Mouse (Mus musculus): ENCODE data around the gene Cdkal1. TPM values are rescaled to one million over a fixed set of nuclear protein-coding genes. Genes with fewer than 3 reads are reported as not detected.

Gene Cdkal1
- 13.5 and 13.9 TPM in 2 replicates for polyA plus RNA-seq (2012; ENCODE audit: insufficient read depth, insufficient read length, missing spikeins)

DNA sequence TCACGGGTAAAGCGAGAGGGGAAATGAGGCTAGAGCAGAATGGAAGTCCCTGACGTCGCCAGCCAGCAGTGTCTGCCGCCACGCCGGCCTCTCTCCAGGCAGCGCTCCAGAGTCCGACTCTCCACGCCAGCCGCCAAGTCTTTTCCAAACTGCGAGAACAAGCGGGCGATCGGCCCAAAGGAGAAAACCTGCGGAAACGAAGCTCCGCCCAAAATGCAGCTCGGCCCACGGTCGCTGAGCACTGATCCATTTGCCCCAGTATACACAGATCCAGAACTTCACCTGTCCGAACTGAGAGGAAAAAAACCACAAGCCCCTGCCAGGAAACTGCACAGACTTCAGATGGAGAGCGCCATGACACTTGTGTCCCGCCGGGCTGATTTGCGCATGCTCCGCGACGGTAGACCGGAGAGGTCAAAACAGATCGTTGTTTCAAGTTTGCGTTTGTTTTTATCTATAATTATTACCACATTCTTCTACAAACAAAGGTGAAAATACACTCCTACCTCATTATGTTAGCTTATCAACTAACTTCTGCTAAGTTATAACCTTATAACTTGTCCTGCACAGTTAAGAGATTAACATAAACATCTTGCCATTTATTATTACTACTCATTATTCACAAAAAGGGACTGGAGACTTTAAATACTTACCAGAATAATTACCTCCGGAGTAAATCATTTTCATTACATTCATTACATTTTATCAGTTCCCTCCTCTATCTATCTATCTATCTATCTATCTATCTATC, at the start of gene Cdkal1:
Gene Cdkal1, minus strand, starts transcription at position 394 of the 751 bp plus-strand sequence.
- Histone ChIP-seq H3K4me3 (ENCODE audit: insufficient read depth, low read length) (peak within 1 kb of the TSS; percentile 99), H3K27ac (ENCODE audit: insufficient read depth, low read depth, low read length) (peak within 1 kb of the TSS; percentile 47), H3K4me1 (ENCODE audit: control insufficient read depth, insufficient read depth, low read length) (peaks cover 5% of the 10 kb centered on the region)
- TF ChIP-seq CTCF (IDR thresholded peaks at IDR 0.05; ENCODE audit: low read depth, low read length) (no peak), POLR2A (IDR thresholded peaks at IDR 0.05; ENCODE audit: borderline replicate concordance, low read depth, low read length) (no peak)

DNA sequence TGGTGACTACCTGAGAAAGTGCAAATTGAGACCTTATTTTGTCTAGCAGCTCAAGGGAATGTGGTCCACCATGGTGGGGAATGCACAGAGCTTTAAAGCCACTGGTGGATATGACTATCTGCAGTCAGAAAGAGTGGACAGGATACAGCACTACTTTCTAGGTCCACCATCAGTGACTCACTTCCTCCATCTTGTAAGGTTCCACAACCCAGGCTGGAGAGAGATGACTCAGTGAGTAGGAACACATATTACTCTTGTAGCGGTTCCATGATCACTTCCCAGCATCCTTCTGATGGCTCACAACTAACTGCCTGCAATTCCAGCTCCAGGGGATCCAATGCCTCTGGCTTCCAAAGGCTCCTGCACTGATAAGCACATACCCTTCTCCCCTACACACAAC, 47.9 kb upstream of the Cdkal1 start:
- Histone ChIP-seq H3K27ac (ENCODE audit: insufficient read depth, low read depth, low read length) (no peak overlapping the region), H3K4me3 (ENCODE audit: insufficient read depth, low read length) (no peak overlapping the region), H3K4me1 (ENCODE audit: control insufficient read depth, insufficient read depth, low read length) (peaks cover 8% of the 10 kb centered on the region)
- no peak for TF ChIP-seq POLR2A (IDR thresholded peaks at IDR 0.05; ENCODE audit: borderline replicate concordance, low read depth, low read length)

DNA sequence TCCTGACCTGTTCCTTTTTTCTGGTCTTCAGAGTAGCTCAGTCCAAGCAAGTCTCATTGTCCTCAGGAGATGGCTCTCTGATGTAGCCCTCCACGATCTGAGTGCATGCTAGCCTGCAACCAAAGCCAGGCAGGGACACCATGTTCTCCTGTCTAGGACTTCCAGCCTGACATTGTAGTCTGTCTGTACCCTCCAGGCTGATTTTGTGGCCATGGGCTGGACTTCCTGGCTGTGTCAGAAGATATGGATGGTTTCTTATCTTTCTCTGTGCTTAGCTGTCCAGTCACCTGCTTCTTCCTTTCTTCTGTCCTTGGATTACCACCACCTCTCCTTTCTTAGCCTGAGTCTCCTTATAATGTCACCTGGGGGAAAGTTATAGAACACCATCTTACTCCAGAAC, 47.2 kb upstream of the Cdkal1 start:
- Histone ChIP-seq H3K4me3 (ENCODE audit: insufficient read depth, low read length) (no peak overlapping the region), H3K4me1 (ENCODE audit: control insufficient read depth, insufficient read depth, low read length) (peaks cover 8% of the 10 kb centered on the region), H3K27ac (ENCODE audit: insufficient read depth, low read depth, low read length) (no peak overlapping the region)
- TF ChIP-seq POLR2A (IDR thresholded peaks at IDR 0.05; ENCODE audit: borderline replicate concordance, low read depth, low read length), result no peak
- TF ChIP-seq CTCF (IDR thresholded peaks at IDR 0.05; ENCODE audit: low read depth, low read length), result no peak

DNA sequence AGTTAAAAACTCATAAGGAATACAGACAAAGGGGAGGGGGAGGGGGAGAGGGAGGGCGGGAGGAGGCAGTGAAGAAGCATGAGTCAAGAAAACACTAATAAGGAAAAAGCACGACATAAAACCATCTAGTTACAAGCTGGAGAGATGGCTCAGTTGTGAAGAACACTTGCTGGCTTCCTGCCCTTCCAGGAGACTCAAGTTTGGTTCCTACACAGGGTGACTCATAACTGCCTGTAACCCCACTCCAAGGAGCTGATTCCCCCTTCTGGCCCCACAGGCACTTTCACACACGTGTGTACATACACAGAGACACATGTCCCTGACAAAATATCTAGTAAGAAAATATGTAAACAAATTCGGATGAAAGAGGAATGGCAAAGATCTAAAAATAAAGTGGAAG, 46.2 kb upstream of the Cdkal1 start:
- no peak for TF ChIP-seq POLR2A (IDR thresholded peaks at IDR 0.05; ENCODE audit: borderline replicate concordance, low read depth, low read length)
- no peak for TF ChIP-seq CTCF (IDR thresholded peaks at IDR 0.05; ENCODE audit: low read depth, low read length)
- no peak overlapping the region for H3K27ac ChIP-seq (ENCODE audit: insufficient read depth, low read depth, low read length)
- H3K4me1 ChIP-seq (ENCODE audit: control insufficient read depth, insufficient read depth, low read length), result peaks cover 8% of the 10 kb centered on the region
- no peak overlapping the region for H3K4me3 ChIP-seq (ENCODE audit: insufficient read depth, low read length)

DNA sequence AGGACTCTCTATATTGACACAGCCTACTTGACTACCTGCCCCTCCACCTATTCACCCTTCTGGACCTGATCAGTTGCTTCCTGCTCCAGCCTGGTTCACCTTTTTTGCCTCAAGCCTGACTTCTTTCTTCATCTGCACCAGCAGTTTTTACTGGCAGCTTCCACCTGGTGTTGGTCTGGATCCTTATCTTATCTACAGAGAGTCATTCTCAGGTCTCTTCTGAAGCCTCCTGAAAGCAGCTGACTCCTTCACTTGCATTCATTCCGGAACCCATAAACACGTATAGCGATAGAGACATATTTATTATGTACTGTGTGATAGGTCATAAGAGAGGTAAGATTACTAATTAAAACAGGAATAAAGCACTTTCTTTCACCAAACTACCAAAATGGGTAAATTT, 11.3 kb upstream of the Cdkal1 start:
- TF ChIP-seq POLR2A (IDR thresholded peaks at IDR 0.05; ENCODE audit: borderline replicate concordance, low read depth, low read length), result no peak
- no peak for TF ChIP-seq CTCF (IDR thresholded peaks at IDR 0.05; ENCODE audit: low read depth, low read length)
- no peaks in the 10 kb centered on the region for H3K4me1 ChIP-seq (ENCODE audit: control insufficient read depth, insufficient read depth, low read length)
- H3K27ac ChIP-seq (ENCODE audit: insufficient read depth, low read depth, low read length), result no peak overlapping the region
- no peak overlapping the region for H3K4me3 ChIP-seq (ENCODE audit: insufficient read depth, low read length)

DNA sequence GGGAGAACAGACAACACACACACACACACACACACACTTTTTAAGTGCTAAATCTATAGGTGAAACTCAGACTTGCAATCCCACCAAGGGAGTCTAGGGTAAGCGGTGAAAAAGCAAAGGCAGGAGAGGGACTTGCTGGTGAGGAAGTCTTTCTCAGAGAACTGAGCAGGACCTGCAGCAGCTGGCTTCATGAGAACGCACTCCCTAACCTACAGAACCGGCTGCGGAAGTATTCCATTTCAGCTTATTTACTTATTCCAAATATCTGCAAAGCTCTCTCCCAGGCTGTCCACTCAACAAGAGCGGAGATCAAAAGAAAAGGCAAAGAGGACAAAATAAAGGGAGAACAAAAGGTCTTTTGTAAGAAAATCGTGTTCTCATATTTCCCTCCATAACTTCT, 8.9 kb upstream of the Cdkal1 start:
- Histone ChIP-seq H3K27ac (ENCODE audit: insufficient read depth, low read depth, low read length) (no peak overlapping the region), H3K4me1 (ENCODE audit: control insufficient read depth, insufficient read depth, low read length) (no peaks in the 10 kb centered on the region), H3K4me3 (ENCODE audit: insufficient read depth, low read length) (no peak overlapping the region)
- no peak for TF ChIP-seq CTCF (IDR thresholded peaks at IDR 0.05; ENCODE audit: low read depth, low read length)
- TF ChIP-seq POLR2A (IDR thresholded peaks at IDR 0.05; ENCODE audit: borderline replicate concordance, low read depth, low read length), result no peak

DNA sequence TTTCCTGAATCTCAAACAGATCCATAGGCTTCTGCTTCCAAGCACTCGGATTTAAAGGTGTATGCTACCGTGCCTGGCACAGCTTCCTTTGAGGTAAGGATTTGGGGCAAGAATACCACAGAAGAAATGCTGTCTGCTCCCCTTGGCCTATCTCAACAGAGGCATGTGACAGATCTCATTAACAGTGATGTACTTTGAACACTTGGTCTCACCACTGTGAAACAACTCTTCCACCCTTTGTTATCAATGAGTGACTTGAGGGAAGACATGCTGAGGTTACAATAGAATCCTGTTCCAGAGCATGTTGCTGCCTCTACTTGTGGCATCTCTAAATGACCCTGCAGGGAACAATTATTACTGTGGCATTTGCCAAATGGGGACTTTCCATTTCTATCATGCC, 4.6 kb upstream of the Cdkal1 start:
- no peak overlapping the region for H3K4me3 ChIP-seq (ENCODE audit: insufficient read depth, low read length)
- no peak for TF ChIP-seq CTCF (IDR thresholded peaks at IDR 0.05; ENCODE audit: low read depth, low read length)
- no peaks in the 10 kb centered on the region for H3K4me1 ChIP-seq (ENCODE audit: control insufficient read depth, insufficient read depth, low read length)
- no peak overlapping the region for H3K27ac ChIP-seq (ENCODE audit: insufficient read depth, low read depth, low read length)

DNA sequence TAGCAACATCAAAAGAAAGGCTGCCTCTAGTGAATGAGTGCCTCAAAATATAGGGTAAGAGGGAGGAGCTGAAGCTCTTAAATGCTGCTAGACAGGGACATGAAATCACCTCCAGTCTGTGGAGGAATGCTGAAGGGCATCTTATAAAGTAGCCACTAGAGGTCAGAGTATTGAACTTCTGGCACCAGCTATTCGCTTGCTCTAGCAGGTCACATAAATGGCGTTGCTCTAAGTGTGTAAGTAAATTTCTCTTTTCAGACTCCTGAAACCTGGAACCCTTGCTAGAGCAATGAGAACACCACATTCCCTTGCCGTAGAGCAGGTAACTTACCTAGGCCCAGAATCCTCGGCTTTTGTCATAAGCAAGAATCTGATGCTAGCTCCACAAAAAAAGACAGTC, 2.0 kb upstream of the Cdkal1 start:
- no peak for TF ChIP-seq CTCF (IDR thresholded peaks at IDR 0.05; ENCODE audit: low read depth, low read length)
- no peak for TF ChIP-seq POLR2A (IDR thresholded peaks at IDR 0.05; ENCODE audit: borderline replicate concordance, low read depth, low read length)
- no peak overlapping the region for H3K4me3 ChIP-seq (ENCODE audit: insufficient read depth, low read length)
- H3K27ac ChIP-seq (ENCODE audit: insufficient read depth, low read depth, low read length), result no peak overlapping the region
- peaks cover 5% of the 10 kb centered on the region for H3K4me1 ChIP-seq (ENCODE audit: control insufficient read depth, insufficient read depth, low read length)

DNA sequence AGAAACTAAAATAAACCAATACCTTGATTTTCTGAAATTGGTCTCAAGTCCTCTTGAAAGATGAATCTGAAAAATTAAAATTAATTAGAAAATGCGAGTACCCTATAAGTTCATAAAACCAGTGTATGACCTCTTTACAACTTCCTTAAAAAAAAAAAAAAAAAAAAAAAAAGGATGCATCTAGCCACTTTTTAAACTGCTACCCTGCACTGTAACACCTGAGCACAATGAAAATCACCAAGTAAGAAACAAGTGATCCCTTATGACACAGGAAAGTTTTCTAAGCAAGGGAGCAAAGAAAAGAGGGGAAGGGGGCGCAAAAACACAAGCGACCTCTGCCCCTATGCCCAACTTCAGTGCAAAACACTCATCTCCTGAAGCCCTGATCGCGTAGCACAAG, 598 bp downstream of the Cdkal1 start:
- Histone ChIP-seq H3K4me1 (ENCODE audit: control insufficient read depth, insufficient read depth, low read length) (peaks cover 5% of the 10 kb centered on the region), H3K4me3 (ENCODE audit: insufficient read depth, low read length) (peak overlapping the region; percentile 99), H3K27ac (ENCODE audit: insufficient read depth, low read depth, low read length) (peak overlapping the region; percentile 47)
- TF ChIP-seq CTCF (IDR thresholded peaks at IDR 0.05; ENCODE audit: low read depth, low read length), result no peak

DNA sequence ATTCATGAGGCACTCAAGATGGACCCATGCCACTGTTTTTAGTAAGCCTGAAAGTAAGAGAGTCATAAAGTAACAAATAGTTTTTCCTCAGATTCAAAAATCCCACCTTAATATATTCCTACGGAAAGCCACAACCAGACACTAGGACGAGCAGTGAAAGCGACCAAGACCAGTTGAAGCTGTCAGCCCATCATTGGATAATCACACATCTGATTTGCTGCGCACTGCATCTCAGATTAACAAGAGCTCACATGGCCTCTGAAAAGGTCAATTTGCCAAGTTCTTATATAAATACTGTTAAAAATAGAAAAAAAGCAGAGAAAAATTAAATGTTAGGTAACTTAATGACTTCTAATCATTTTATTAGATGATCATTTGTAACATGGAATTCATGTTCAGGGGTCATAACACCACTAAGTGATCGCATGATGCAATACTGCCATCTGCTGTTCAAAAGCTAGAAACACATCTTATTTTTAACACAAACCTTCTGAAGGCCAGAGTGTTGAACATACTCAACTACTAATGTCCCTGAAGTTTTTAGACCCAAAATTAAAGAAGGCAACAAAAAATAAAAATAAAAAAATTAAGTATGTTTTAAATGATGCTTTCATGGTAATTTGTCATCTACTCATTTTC, 16.9 kb downstream of the Cdkal1 start:
- Histone ChIP-seq H3K4me3 (ENCODE audit: insufficient read depth, low read length) (no peak overlapping the region), H3K27ac (ENCODE audit: insufficient read depth, low read depth, low read length) (no peak overlapping the region), H3K4me1 (ENCODE audit: control insufficient read depth, insufficient read depth, low read length) (no peaks in the 10 kb centered on the region)
- TF ChIP-seq POLR2A (IDR thresholded peaks at IDR 0.05; ENCODE audit: borderline replicate concordance, low read depth, low read length) (no peak), CTCF (IDR thresholded peaks at IDR 0.05; ENCODE audit: low read depth, low read length) (no peak)

Measured in bone marrow macrophage, adult 2 months (primary cell).